Mouse (Mus musculus) kidney, adult 2 months (tissue): ENCODE results near the gene Acot11.

Experiments used
- CTCF ChIP-seq: fragments of 200-500 bp; conservative IDR thresholded peaks from 2 replicates; pipeline ENCODE4 v1.5.1; 2011; ENCODE audit warnings: low read depth, mild to moderate bottlenecking, control low read depth, low read length, moderate library complexity, mixed read lengths; ENCODE audit not compliant: insufficient read depth, insufficient read length
- POLR2A ChIP-seq: fragments of 200-500 bp; IDR thresholded peaks from one replicate; pipeline ENCODE4 v1.6.1; 2011; ENCODE audit warnings: low read depth, low read length, control low read depth

DNA sequence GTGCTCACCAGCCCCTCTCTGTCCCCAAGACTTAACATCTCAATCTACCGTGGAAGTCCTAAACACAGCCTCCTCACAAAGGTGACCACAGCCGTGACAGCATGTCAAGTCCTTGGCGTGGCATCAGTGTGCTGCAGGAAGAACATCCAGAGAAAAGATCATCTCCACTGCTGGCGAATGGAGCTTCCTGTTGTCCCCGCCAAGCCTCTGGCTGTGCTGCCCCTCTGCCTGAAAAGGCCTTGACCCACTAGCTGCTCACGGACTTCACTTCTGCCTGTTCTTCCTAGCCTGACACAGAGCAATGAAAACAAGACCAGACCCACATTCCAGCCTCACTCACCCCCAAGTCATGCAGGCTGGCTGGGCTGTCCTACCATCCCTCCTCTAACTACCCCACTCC lies 13.5 kb upstream of the Acot11 start:
- no peak for TF ChIP-seq POLR2A
- TF ChIP-seq CTCF = no peak
